Mouse (Mus musculus) layer of hippocampus, postnatal 10 days (tissue): ENCODE data around the gene Rerg. TPM values are rescaled to one million over a fixed set of nuclear protein-coding genes. Genes with fewer than 3 reads are reported as not detected.
A peak's percentile ranks its signal among the peaks of the same experiment; 100 is the strongest.

Source experiments
- DNase-seq, 2 experiments: peaks; one replicate each; pipeline ENCODE4 v3.0.0; 2021; ENCODE audit warnings: low spot score in 2 of 2
- long read RNA-seq: library from polyadenylated mRNA; stranded (forward); transcript quantifications from one replicate; pipeline ENCODE4 v2.0.0, GENCODE M21; 2023
- total RNA-seq, 2 experiments: library from RNA; stranded (reverse); gene quantifications; 2 replicates each; pipeline ENCODE4 v1.2.3; 2021

The Rerg gene
- total RNA-seq = 10 to 100 TPM; 40.5 to 43.0 TPM
- long read RNA-seq, transcript Rerg-202 (5 exons, 2,262 nt) = major isoform, 40 of 56 reads
- long read RNA-seq, partial matches to known transcripts = 0 of 56 reads
- long read RNA-seq, other reads (novel, unspliced or antisense) = 15 of 56 reads

GRCm38 (mm10) chr6:137170226-137170625, at the start of gene Rerg:
TSS of gene Rerg (minus strand) at chr6:137170497.
- DNase-seq = no peak

GRCm38 (mm10) chr6:137217841-137218463, 47.7 kb upstream of the Rerg start:
- no peak for DNase-seq

GRCm38 (mm10) chr6:137211441-137211840, 41.1 kb upstream of the Rerg start:
- DNase-seq = no peak

- no peak for DNase-seq
Measured at GRCm38 (mm10) chr6:137210991-137211390, 40.7 kb upstream of the Rerg start.

- DNase-seq = peak; percentile 65 to 72
Measured at GRCm38 (mm10) chr6:137209992-137210391, 39.7 kb upstream of the Rerg start.

GRCm38 (mm10) chr6:137207126-137207525, 36.8 kb upstream of the Rerg start:
- DNase-seq = no peak

GRCm38 (mm10) chr6:137205662-137206400, 35.5 kb upstream of the Rerg start:
- peak; percentile 35 to 49 for DNase-seq

GRCm38 (mm10) chr6:137202661-137203060, 32.4 kb upstream of the Rerg start:
- no peak for DNase-seq

GRCm38 (mm10) chr6:137201578-137201977, 31.3 kb upstream of the Rerg start:
- peak in 1 of 2 experiments; percentile 7 for DNase-seq

- peak in 1 of 2 experiments; percentile 5 for DNase-seq
Measured at GRCm38 (mm10) chr6:137201166-137201565, 30.9 kb upstream of the Rerg start.

GRCm38 (mm10) chr6:137192063-137192462, 21.8 kb upstream of the Rerg start:
- DNase-seq = peak; percentile 23 to 44

- no peak for DNase-seq
Measured at GRCm38 (mm10) chr6:137191026-137191425, 20.7 kb upstream of the Rerg start.

- DNase-seq = no peak
Measured at GRCm38 (mm10) chr6:137190577-137190976, 20.3 kb upstream of the Rerg start.

GRCm38 (mm10) chr6:137188375-137188926, 18.2 kb upstream of the Rerg start:
- no peak for DNase-seq

- DNase-seq = no peak
Measured at GRCm38 (mm10) chr6:137187426-137187825, 17.1 kb upstream of the Rerg start.

- DNase-seq = no peak
Measured at GRCm38 (mm10) chr6:137180636-137181035, 10.3 kb upstream of the Rerg start.

GRCm38 (mm10) chr6:137180115-137180514, 9.8 kb upstream of the Rerg start:
- DNase-seq = no peak

GRCm38 (mm10) chr6:137179026-137179425, 8.7 kb upstream of the Rerg start:
- DNase-seq = no peak

GRCm38 (mm10) chr6:137170646-137171045, 349 bp upstream of the Rerg start:
- no peak for DNase-seq

GRCm38 (mm10) chr6:137169171-137169968, 927 bp downstream of the Rerg start:
- peak; percentile 98 to 99 for DNase-seq

GRCm38 (mm10) chr6:137166843-137167242, 3.5 kb downstream of the Rerg start:
- no peak for DNase-seq
